Mouse (Mus musculus) CD4-positive, CD25-positive, alpha-beta regulatory T cell, adult 4 months (primary cell): ENCODE measurements around the gene Camk1d. TPM values are rescaled to one million over a fixed set of nuclear protein-coding genes. Genes with fewer than 3 reads are reported as not detected.
"Not testable (repeated sequence)": the region's sequence is repeated elsewhere in the genome, so short reads cannot be mapped to it uniquely, and the experiment has no call there.

Experiments
- ATAC-seq: one replicate; pipeline ENCODE4 v1.8.0; 2017
- polyA plus RNA-seq, 2 experiments: library from polyadenylated mRNA; unstranded; fragments of 100-300 nt; shearing (Covaris generic); gene quantifications; one replicate each; pipeline ENCODE4 v1.2.1; 2017

The Camk1d gene
- polyA plus RNA-seq, 2 experiments from 2014 or later = 9.7 to 10.1 TPM

GRCm38 (mm10) chr2:5315291-5315828 lies 399.0 kb downstream of the Camk1d start:
- no peak for ATAC-seq

DNA sequence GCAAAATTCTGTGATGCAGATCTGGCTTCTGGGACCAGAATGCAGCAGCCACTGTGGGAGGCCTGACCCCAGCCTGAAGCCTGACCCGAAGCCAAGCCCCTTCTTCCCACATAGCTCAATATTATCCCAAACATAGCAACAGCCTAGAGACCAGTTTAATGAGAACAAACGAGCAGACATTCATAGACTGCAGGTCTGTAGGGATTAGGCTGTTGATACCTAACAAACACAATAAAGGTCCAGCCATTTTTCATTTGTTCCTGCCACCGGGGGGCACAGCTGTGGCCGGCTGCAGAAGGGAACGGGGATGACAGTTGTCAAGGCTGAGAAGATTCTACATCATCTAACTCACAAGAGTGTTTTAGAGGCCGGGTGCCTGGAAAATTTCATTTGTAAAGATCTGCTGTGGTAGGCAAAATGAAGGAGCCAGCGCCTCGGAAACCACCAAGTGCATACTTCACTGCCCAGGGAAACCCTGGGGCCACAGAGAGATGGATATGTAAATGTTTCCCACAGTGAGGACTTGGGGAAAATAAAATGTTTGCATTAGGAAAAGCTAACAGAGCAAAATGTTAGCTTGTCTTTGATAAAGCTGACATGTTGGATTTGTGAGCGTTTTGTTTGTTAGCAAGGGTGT lies 399.7 kb downstream of the Camk1d start:
- ATAC-seq = no peak

GRCm38 (mm10) chr2:5305156-5305555 lies 409.2 kb downstream of the Camk1d start:
- no peak for ATAC-seq

DNA sequence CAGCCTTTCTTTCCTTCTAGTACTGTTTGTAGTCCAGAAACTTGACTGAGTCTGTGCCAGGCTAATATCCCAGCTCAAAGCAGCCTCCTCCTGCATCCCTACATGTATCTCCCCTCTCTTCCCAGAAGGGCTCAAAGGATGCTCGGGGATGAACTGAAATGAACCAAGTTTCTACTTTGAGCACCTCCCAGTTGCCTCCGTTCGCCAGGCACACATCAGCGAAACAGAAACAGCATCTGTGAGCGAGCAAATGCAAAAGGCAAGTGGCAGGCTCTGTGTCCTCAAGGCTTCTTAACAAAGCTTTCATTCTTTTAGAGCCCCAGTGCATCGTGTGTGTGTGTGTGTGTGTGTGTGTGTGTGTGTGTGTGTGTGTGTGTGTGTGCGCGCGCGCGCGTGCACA lies 409.9 kb downstream of the Camk1d start:
- ATAC-seq = no peak

DNA sequence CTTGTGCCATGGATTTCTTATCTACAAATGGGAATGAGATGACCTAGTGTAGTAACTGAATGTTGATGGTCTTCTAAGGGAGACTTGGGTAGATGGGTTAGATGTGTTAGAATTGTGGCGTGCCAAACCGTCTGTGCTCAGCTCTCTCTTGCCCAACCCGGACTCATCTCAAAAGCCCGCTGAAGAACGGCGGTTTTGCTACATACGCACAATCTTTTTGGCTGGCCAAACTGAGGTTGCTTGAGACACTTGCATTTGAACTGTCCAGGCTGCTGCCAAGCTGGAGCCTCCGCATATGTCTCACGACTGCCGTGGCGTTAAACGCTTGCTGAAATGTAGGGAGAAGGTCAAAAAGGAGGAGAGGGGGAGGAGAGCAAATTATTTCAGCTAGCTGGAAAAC lies 413.0 kb downstream of the Camk1d start:
- ATAC-seq = no peak

DNA sequence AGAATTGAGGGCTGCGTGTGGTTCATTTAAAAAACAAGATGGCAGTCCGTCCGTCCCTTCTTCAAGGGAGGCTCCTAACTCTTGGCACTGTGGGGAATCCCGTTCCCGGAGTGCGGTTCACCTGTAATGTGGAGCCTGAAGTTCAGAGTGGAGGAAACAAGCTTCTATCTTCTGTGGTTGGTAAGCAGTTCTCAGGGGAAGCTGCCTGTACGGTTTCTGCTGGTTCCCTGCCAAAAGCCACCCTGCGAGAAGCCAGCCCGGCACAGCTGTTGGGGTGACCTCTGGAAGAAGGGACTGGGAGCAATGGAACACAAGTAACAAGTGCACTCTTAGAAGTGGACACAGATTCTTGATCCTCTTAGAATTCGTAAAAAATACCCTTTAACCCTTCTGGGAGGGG lies 416.2 kb downstream of the Camk1d start:
- no peak for ATAC-seq

DNA sequence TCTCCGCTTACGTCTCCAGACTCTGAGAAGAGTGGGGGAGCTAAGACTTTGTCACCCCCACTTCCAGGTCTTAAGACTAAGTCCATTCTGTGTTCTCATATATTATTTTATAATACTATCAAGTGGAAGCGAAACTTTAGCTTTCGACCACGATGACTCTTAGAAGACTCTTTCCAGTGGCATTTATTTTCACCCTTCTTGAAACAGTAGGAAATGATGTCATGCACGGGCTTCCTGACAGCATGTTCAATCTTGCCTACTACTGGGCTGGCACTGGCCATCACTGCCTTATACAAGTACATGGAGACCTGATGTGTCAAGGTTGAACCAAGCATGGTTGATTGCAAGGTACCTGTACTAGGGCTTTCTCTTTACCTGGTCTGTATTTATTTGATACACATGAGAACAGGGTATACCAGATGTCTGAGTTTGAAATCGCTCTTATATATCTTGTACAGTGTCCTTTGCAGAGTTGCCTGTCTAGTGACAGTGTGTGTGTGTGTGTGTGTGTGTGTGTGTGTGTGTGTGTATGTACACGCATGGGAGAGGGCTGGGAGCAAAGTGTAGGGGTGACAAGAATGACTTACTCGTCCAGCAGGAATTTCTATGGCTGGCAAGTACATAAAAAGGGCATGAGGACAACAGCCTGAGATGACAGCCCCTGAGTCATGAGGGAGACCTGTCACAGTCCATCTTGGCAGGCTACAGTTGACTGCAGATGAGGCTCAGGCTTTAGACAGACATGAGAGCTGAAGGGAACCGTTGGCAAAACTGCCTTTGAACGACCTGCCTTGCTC lies 417.4 kb downstream of the Camk1d start:
- ATAC-seq = no peak

DNA sequence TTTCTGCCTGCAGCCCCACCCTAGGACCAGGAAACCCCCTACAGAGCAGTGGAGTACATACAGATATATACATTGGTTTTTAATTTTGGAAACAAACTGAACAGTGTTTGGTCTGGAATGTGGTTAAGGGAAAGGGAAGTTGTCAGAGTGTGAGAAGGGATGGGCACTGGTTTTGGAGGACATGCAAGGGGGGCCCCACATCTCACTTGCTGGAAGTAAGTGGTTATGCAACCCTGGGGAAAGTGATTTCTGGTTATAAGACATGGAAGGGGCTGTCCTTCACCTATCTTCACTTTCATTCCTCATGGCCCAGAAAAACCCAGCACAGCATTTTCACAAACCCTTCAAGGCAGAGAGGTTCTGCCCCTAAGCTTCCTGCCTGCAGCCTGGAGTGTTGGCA lies 419.2 kb downstream of the Camk1d start:
- ATAC-seq = no peak

- ATAC-seq = no peak
Measured at GRCm38 (mm10) chr2:5294451-5294850, 419.9 kb downstream of the Camk1d start.

- ATAC-seq = no peak
Measured at GRCm38 (mm10) chr2:5288593-5288992, 425.7 kb downstream of the Camk1d start.

DNA sequence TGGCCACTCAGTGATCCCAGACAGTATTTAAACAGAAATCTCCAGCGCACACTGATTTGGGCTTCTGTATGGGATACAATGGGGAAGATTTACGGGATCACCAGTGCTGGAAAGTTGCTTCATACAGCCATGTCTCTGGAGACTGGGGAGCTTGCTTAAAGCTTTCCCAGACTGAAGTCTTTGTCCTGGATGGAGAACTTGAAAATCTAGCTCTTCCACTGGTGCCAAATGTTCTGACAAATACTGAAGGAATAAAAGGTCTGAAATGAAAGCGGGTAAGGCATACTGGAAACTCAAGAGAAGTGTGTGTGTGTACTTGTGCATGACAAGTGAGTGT lies 427.3 kb downstream of the Camk1d start:
- ATAC-seq = no peak

- no peak for ATAC-seq
Measured at GRCm38 (mm10) chr2:5286189-5287043, 427.9 kb downstream of the Camk1d start.

GRCm38 (mm10) chr2:5284351-5284750 lies 430.0 kb downstream of the Camk1d start:
- ATAC-seq = no peak

GRCm38 (mm10) chr2:5282623-5283022 lies 431.7 kb downstream of the Camk1d start:
- ATAC-seq = no peak

DNA sequence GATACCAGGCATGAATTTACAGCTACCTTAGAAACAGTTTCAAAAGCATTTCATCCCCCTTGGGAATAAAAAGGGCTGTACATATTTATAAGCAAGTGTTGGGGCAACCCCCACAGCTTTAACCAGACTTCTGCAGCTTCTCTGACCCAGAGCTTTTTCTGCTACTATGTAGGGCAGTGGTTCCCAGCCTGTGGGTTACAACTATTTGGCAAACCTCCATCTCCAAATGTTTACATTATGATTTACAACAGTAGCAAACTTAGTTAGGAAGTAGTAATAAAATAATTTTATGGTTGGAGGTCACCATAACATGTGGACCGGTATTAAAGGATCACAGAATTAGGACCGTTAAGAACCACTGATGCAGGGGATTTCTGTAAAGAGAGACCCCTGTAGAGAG lies 446.3 kb downstream of the Camk1d start:
- ATAC-seq = no peak

DNA sequence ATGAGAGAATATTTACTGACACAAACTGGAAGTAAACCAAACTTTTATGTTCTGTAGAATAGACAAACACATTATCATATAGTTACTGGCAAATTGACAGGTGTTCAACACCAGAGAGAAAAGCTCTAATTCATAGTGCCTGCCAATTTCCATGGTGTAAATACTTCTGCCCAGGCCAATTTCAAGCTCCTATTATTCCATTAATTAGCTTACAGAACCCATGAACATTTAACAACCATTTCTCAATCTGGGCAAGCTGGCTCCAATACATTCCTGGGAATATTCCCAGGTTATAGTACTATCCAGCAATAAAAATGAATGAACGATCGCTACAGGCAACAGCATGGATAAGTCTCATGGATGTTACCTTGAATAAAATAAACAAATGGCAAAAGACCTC lies 452.0 kb downstream of the Camk1d start:
- no peak for ATAC-seq

DNA sequence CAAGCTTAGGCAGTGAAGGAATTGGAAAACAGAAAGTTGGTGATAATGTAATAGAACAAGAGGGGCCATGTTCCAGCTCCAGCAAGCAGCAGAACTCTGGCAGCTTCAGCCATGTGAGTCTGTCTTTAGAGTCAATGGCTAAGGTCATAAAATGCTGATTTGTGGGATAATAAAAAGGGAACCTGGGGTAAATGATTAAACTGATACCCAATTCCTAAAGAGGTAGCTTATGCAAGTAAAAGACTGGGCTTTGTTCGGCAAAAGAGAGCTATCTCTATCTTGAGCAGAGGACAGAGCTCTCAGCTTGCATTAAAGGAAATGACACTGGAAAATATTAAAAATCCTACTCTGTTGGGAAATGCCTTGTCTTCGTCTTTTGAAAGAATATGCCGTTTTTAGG lies 456.1 kb downstream of the Camk1d start:
- no peak for ATAC-seq

DNA sequence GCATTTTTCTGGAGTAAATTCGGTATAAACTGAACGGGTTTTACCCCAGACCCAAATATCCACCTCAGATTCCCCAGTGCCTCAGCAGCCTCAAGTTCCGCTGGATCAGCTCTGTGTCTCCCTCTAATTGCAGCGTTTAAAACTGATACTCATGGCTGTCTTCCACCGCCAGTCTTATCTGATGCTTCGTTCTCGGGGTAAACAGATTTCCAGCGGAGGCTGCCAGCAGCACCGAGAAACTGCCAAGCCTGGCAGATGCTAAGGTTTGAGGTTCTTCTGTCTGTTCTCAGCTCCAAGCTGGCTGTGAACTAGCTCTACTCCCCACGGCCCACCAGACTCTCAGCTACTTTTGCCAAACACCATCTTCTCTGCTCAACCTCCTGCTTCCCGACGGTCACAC lies 464.3 kb downstream of the Camk1d start:
- ATAC-seq = no peak

- ATAC-seq = not testable (repeated sequence)
Measured at GRCm38 (mm10) chr2:5249199-5249598, 465.1 kb downstream of the Camk1d start.
